Mouse (Mus musculus): ENCODE measurements around the gene Aftph.

GRCm38 (mm10) chr11:20646986-20647726, 94.2 kb downstream of the Aftph start:
- TF ChIP-seq CTCF (IDR thresholded peaks at IDR 0.05; ENCODE audit: control insufficient read depth, insufficient read depth, insufficient read length) (no peak), USF1 (IDR thresholded peaks at IDR 0.05; ENCODE audit: low read depth) (no peak), MAX (IDR thresholded peaks at IDR 0.05) (no peak), MYOG (IDR thresholded peaks at IDR 0.05; ENCODE audit: control insufficient read depth, extremely low read depth, insufficient read length) (no peak), MYOD1 (IDR thresholded peaks at IDR 0.05; ENCODE audit: control insufficient read depth, insufficient read length, low read depth) (no peak), CEBPB (IDR thresholded peaks at IDR 0.05; ENCODE audit: low read depth) (no peak), FOSL1 (IDR thresholded peaks at IDR 0.05; ENCODE audit: insufficient read depth, low read length, poor library complexity, severe bottlenecking) (no peak)
